Mouse (Mus musculus) stomach, embryonic 14.5 days (tissue): ENCODE data around the gene Cflar. TPM values are rescaled to one million over a fixed set of nuclear protein-coding genes. Genes with fewer than 3 reads are reported as not detected.

Experiments used
- ATAC-seq: fragments of 200-750 bp; cut with Nextera tagmentation; 2 replicates; pipeline ENCODE4 v1.8.0; 2017; ENCODE audit warnings: low read depth, moderate TSS enrichment; ENCODE audit not compliant: insufficient number of reproducible peaks, insufficient read depth, low FRiP score
- H3K27ac ChIP-seq: fragments of 300-500 bp; sonication (generic); 2 replicates; pipeline ENCODE4 v1.5.1; 2014; ENCODE audit warnings: mild to moderate bottlenecking, low read length, moderate library complexity, mixed read lengths
- H3K27me3 ChIP-seq: fragments of 300-500 bp; sonication (generic); 2 replicates; pipeline ENCODE4 v1.6.1; 2014; ENCODE audit warnings: low read length, control low read depth, mixed read lengths; ENCODE audit not compliant: control insufficient read depth, insufficient read depth
- H3K36me3 ChIP-seq: fragments of 300-500 bp; sonication (generic); 2 replicates; pipeline ENCODE4 v1.6.1; 2014; ENCODE audit warnings: mild to moderate bottlenecking, control low read depth, low read length, moderate library complexity, mixed read lengths; ENCODE audit not compliant: control insufficient read depth, insufficient read depth
- H3K4me1 ChIP-seq: fragments of 300-500 bp; sonication (generic); 2 replicates; pipeline ENCODE4 v1.6.1; 2014; ENCODE audit warnings: low read length, control low read depth, mixed read lengths; ENCODE audit not compliant: control insufficient read depth, insufficient read depth
- H3K4me2 ChIP-seq: fragments of 300-500 bp; sonication (generic); replicated peaks from 2 replicates; pipeline ENCODE4 v1.6.1; 2014; ENCODE audit warnings: low read depth, low read length, control low read depth
- H3K4me3 ChIP-seq: fragments of 300-500 bp; sonication (generic); 2 replicates; pipeline ENCODE4 v1.5.1; 2014; ENCODE audit warnings: low read depth, low read length, control low read depth
- H3K9ac ChIP-seq: fragments of 300-500 bp; sonication (generic); replicated peaks from 2 replicates; pipeline ENCODE4 v1.6.1; 2014; ENCODE audit warnings: low read depth, mild to moderate bottlenecking, control low read depth, low read length, moderate library complexity, mixed read lengths
- H3K9me3 ChIP-seq: fragments of 300-500 bp; sonication (generic); 2 replicates; pipeline ENCODE4 v1.6.1; 2016; ENCODE audit warnings: low read depth, low read length, control low read depth; ENCODE audit not compliant: control insufficient read depth
- WGBS: fragments of 180-500 bp; shearing (Covaris S2); extraction: QIAGEN DNeasy Blood & Tissue Kit; methylation state at CpG from one replicate; pipeline ENCODE4 v1.1.7; 2014; 5-methylcytosine and 5-hydroxymethylcytosine counted together
- polyA plus RNA-seq: library from polyadenylated mRNA; unstranded; fragments of >200 nt; fragmentation: Nextera tagmentation; extraction: Ambion mirVana; gene quantifications from 2 replicates; pipeline ENCODE4 v1.2.1, GENCODE M21; 2014

Gene Cflar
- polyA plus RNA-seq, 1 experiment from 2014 or later: 44.1 TPM

GRCm38 (mm10) chr1:58715536-58715935, 4.2 kb downstream of the Cflar start:
- Histone ChIP-seq H3K27ac (no peak overlapping the region), H3K9ac (no peak overlapping the region), H3K4me3 (no peak overlapping the region), H3K9me3 (no peaks in the 10 kb centered on the region), H3K4me1 (no peaks in the 10 kb centered on the region), H3K4me2 (0 out of 2 replicates have a peak overlapping the region, but pooled peaks have one; percentile 81), H3K36me3 (peaks cover 17% of the 10 kb centered on the region; the same call in 1 of the 2 replicates), H3K27me3 (no peaks in the 10 kb centered on the region)
- no peak for ATAC-seq

DNA sequence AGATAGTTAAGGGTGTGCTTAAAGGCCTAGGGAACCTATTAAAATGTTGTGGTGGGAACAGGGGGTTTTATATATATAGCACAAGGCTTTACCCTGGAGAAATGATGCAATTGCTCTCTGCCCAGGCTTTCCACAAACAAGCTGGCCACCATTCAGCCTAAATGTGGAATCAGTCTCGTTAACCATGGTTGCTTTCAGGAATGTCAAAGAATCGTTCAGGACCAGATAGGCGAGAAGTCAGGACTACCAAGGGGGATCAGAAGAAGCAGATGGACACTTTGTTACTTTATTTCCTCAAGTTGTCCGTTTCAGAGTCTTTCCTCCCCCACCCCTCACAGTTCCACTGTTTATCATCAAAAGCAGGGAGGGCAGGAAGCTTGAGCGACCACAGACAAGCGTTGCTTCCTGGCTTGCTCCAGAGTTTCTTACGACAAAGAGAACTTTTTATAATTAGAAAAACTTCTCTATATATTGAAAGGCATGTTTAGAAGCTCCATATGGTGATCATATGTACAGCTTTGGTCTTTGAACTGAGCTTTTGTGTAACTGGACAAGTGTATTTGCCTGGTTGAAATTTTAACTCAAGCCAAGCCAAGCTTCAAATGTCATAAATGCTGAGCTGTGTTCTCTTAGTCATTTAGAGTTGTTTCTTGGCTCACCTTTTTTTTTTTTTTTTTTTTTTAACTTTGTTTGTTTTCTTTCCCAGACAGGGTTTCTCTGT, 5.0 kb downstream of the Cflar start:
- WGBS: 65% methylated on average over 7 of the region's 7 CpGs
- Histone ChIP-seq H3K4me2 (no peak overlapping the region), H3K4me1 (no peaks in the 10 kb centered on the region), H3K4me3 (no peak overlapping the region), H3K36me3 (peaks cover 17% of the 10 kb centered on the region; the same call in 1 of the 2 replicates), H3K27me3 (no peaks in the 10 kb centered on the region), H3K27ac (no peak overlapping the region), H3K9ac (no peak overlapping the region), H3K9me3 (no peaks in the 10 kb centered on the region)
- no peak for ATAC-seq

GRCm38 (mm10) chr1:58716883-58717220, 5.5 kb downstream of the Cflar start:
- H3K9ac ChIP-seq: no peak overlapping the region
- no peak overlapping the region for H3K27ac ChIP-seq
- H3K4me3 ChIP-seq: no peak overlapping the region
- H3K36me3 ChIP-seq: peaks cover 17% of the 10 kb centered on the region; the same call in 1 of the 2 replicates
- no peaks in the 10 kb centered on the region for H3K27me3 ChIP-seq
- no peak overlapping the region for H3K4me2 ChIP-seq
- H3K9me3 ChIP-seq: no peaks in the 10 kb centered on the region
- ATAC-seq: no peak
- no peaks in the 10 kb centered on the region for H3K4me1 ChIP-seq
- 92% methylated on average over 4 of the region's 4 CpGs for WGBS

- H3K27me3 ChIP-seq: no peaks in the 10 kb centered on the region
- no peak overlapping the region for H3K9ac ChIP-seq
- peaks cover 17% of the 10 kb centered on the region; the same call in 1 of the 2 replicates for H3K36me3 ChIP-seq
- no peaks in the 10 kb centered on the region for H3K9me3 ChIP-seq
- WGBS: 93% methylated on average over 8 of the region's 8 CpGs
- H3K27ac ChIP-seq: no peak overlapping the region
- H3K4me2 ChIP-seq: no peak overlapping the region
- ATAC-seq: no peak
- H3K4me3 ChIP-seq: no peak overlapping the region
- no peaks in the 10 kb centered on the region for H3K4me1 ChIP-seq
These were observed 6.4 kb downstream of the Cflar start for GRCm38 (mm10) chr1:58717589-58718270.

DNA sequence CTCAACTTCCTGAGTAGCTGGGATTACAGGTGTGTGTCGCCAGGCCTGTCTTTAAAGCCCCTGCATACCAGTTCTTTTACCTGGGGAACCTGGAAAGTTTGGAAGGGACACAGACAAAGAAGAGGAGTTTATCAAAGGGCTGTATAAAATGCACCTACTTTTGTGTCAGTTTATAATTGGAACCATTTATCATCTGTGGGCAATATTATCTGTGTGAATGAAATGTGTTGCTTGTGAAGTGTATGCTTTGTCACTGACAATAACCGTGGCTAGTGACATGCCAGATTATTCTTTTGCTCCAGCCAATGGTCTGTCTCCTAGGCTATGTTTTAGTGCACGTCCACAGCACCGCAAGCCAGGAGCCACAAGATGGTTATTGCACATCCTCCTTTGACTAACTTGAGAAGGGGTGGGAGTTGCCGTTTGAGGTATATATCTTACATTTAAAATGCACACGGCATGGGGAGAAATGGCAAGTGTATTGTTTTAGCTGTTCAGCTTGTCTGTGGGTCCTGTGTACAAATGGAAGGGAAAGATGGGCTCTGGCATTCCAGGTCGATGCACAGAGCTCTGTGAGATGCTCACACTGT, 8.1 kb downstream of the Cflar start:
- H3K4me1 ChIP-seq: no peaks in the 10 kb centered on the region
- no peak overlapping the region for H3K4me2 ChIP-seq
- no peaks in the 10 kb centered on the region for H3K27me3 ChIP-seq
- peaks cover 17% of the 10 kb centered on the region; the same call in 1 of the 2 replicates for H3K36me3 ChIP-seq
- H3K27ac ChIP-seq: no peak overlapping the region
- H3K4me3 ChIP-seq: no peak overlapping the region
- H3K9ac ChIP-seq: no peak overlapping the region
- whole genome bisulfite sequencing: 84% methylated on average over 7 of the region's 7 CpGs
- no peaks in the 10 kb centered on the region for H3K9me3 ChIP-seq
- ATAC-seq: no peak

DNA sequence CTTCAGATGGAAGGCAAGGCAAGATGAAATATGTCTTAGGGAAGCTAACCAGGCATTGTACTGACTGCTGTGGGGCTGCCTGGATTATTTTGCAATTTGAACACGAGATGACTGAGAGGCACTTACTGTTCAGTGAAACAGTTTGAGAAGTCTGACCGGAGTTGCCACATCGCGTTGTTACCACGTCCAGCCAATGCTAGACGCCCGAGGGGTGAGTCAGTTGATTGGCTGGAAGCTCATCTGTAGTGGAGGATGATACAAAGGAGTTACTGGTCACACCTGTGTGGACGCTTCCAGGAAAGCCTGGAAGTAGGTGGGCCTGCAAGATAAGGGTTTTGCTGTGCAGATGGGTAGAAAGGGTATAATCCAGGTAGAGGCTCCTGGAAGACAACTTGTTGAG, 8.8 kb downstream of the Cflar start:
- no peak overlapping the region for H3K4me3 ChIP-seq

DNA sequence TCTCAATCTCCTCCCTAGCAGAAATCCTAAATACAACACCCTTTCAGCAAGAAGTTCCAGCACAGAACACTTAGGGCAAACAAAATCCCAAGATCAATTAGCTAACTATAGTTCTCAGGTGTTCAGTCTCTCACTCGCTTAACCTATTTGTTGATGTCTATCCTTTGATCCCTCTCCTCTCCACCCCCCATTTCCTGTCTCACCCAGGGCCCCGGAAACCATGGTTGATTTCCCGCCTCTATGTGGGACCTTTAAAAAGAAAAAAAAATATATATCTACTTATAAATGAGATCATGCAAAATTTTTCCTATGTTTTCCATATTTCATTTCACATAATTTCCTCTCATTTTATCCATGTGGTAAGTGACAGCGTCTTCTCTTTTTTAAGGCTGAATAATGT, 9.7 kb downstream of the Cflar start:
- no peak for ATAC-seq
- no peaks in the 10 kb centered on the region for H3K4me1 ChIP-seq
- no peaks in the 10 kb centered on the region for H3K27me3 ChIP-seq
- peaks cover 17% of the 10 kb centered on the region; the same call in 1 of the 2 replicates for H3K36me3 ChIP-seq
- WGBS: 73% methylated on average over 4 of the region's 4 CpGs
- H3K9me3 ChIP-seq: no peaks in the 10 kb centered on the region
- no peak overlapping the region for H3K4me2 ChIP-seq
- H3K27ac ChIP-seq: no peak overlapping the region
- no peak overlapping the region for H3K4me3 ChIP-seq
- no peak overlapping the region for H3K9ac ChIP-seq

More for the DNA sequence above, 8.8 kb downstream of the Cflar start:
- Histone ChIP-seq H3K4me2 (no peak overlapping the region), H3K36me3 (peaks cover 17% of the 10 kb centered on the region; the same call in 1 of the 2 replicates), H3K4me1 (no peaks in the 10 kb centered on the region), H3K9me3 (no peaks in the 10 kb centered on the region), H3K9ac (no peak overlapping the region), H3K27me3 (no peaks in the 10 kb centered on the region), H3K27ac (no peak overlapping the region)
- 88% methylated on average over 8 of the region's 8 CpGs for WGBS
- no peak for ATAC-seq

GRCm38 (mm10) chr1:58722115-58722938, 11.0 kb downstream of the Cflar start:
- WGBS: 84% methylated on average over 11 of the region's 11 CpGs
- no peaks in the 10 kb centered on the region for H3K9me3 ChIP-seq
- H3K27ac ChIP-seq: no peak overlapping the region
- H3K4me1 ChIP-seq: no peaks in the 10 kb centered on the region
- no peak for ATAC-seq
- no peaks in the 10 kb centered on the region for H3K27me3 ChIP-seq
- H3K9ac ChIP-seq: no peak overlapping the region
- no peak overlapping the region for H3K4me3 ChIP-seq
- H3K36me3 ChIP-seq: peaks cover 24% of the 10 kb centered on the region
- H3K4me2 ChIP-seq: no peak overlapping the region
